Mouse (Mus musculus): ENCODE measurements at regions not wholly inside any gene's neighbourhood (a gene's known extent, or its start where the extent isn't known, plus 50 kb on each side); places are given as distances from the start of the nearest gene placed in this dataset.

- no peak for TF ChIP-seq CTCF (IDR thresholded peaks at IDR 0.05; ENCODE audit: borderline replicate concordance, insufficient read depth, low read depth, low read length)
- TF ChIP-seq POLR2A (IDR thresholded peaks at IDR 0.05; ENCODE audit: borderline replicate concordance, insufficient read depth, low read length): no peak
Observed at GRCm38 (mm10) chr9:101510807-101511206, 259.2 kb upstream of the Ppp2r3a start.

Data from cerebellum, adult 2 months (tissue).